Mouse (Mus musculus) forelimb bud, embryonic 11.5 days (tissue): ENCODE data around the gene Srms.
A peak's percentile ranks its signal among the peaks of the same experiment; 100 is the strongest.
"Not testable (repeated sequence)": the region's sequence is repeated elsewhere in the genome, so short reads cannot be mapped to it uniquely, and the experiment has no call there.

Source experiments
- DNase-seq: peaks from one replicate; pipeline ENCODE4 v3.0.0-alpha.2; 2012; ENCODE audit warnings: low read depth, low spot score

The Srms gene

DNA sequence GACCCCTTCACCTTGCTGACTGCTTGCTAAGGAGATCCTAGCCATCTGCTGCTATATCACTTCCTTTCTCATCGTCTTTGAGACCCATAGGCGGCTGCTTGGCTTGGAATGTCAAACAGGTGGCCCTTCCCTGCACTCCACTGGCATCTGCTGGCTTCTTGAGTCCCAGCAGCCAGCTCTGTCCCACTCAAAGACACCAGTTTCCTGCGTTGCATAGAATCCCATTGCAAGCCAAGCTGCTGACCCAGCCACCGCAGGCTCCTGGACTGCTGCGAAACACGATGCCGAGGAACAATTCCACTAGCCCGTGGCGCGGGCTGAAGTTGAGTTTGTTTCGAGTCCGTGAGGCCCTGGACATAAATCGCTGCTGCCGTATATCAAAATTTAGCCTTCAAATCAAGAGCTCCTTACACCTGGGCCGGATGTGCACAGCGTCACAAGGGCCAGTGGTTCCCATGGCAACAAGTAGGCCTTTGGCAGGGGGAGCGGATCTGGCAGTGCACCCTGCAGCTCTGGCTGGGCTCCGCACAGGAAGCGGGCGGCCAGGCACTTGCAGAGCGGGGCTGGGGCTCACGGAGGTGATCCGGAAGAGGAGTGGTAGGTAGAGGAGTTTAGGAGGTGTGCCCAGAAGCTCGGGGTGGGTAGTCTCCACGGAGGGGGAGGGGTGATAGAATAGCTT, 6.7 kb upstream of the Srms start, which contains the start of gene Fndc11:
Fndc11 (plus strand) TSS at position 476 of the 679 bp plus-strand sequence.
- DNase-seq: peak; percentile 90

DNA sequence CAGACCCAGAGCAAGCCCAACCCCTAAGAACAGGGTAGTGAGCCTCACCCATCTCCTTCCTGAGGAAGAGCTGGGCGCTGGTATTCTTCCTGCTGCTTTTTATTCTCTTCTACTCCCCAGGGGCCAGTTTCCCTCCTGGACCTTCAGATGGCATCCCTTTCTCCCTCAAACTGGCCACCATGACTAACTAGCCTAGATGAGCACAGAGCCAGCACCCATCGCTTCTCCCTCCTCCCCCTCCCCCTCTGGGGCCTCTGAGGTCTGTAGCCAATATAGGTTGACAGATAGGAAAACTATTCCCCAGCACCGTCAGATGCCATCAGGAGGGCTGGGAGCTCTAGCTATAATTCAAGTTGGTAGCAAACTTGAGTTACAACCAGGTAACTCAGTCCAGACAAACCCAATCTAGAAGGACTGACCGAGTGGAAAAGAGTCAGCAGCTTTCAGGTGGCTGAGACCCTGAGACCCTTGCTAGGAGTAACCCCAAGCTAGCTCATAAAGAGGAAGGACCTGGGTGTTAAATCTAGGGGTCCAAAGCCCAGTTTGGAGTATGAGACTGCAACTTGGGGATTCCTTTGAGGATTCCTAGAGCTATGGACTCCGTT, 6.0 kb upstream of the Srms start:
- DNase-seq: no peak

DNA sequence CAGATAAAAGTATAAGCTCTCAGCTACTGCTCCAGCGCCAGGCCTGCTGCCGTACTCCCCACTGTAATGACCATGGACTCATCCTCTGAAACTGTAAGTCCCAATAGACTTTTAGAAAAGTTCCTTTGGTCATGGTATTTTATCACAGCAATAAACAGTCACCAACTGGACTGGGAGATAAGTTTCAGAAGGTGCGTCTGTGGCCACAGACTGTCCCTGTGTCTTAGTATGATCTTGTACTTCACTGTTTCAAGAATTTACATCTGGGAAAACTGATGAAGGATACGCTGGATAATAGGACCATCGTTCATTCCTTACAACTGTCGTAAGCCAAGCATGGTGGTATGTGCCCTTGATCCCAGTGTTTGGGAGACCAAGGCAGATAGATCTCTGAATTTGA, 3.1 kb upstream of the Srms start:
- no peak for DNase-seq

DNA sequence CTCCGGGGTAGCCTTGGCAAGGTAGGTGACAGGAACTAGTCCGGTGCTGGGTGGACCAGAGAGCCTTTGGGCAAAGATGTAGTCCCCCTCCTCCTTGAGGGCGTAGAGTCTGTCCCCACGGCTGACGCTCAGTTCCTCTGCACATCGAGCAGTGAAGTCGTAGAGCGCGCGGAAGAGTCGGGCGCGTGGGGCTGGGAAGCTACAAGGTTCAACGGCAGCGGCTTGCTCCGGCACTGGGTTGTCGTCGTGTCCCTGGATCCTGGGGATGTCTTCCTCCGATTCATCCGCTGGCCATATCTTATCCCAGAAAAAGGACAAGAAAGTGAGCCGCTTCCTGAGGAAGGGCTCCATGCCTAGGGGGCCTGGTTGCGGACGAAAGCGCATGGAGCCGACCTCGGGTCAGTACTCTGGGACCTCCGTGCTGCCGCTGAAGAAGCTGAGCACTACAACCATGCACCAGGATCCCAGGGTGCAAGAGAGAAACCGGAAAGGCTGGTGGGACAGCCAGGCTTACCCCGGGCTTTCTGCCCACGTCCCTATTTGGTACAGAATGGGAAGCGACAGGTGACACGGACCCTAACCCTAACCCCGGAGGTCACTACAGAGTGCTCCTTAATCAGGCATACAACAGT, 480 bp downstream of the Srms start:
- DNase-seq: no peak

DNA sequence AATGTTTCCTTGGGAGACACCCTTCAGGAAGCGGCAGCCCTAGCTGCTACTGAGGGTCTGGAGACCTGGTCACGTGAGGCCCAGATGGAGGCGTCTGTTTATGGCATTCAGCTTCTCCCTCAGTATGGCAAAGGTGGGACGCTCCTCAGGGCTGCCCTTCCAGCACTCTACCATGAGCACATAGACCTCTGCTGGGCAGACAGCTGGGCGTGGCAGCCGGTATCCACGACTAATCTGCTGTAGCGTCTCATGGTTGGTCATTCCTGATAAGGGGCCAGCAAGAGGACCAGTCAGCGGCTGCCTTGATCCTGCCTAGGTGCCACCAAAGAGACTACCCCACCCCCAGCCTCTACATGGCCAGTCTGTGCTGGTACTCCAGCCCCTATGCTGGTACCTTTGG, 6.9 kb downstream of the Srms start:
- DNase-seq: no peak

DNA sequence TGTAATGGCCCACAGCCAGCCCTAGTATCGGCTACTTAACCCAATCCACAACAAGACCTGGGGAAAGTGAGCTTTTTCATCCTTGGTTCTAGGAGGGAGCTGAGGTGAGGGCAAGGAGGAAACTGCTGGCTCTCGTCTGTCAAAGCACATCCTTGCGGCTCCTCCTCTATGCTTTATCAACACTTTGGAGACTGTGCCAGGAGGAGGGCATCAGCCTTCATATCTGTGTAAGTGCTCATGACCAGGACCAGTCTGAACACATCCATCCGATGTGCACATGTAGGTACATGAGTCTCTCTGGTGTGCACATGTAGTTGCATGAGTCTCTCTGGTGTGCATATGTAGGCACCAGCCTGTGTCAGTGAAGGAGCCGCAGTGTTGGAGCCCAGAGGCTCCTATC, 7.3 kb downstream of the Srms start:
- no peak for DNase-seq

DNA sequence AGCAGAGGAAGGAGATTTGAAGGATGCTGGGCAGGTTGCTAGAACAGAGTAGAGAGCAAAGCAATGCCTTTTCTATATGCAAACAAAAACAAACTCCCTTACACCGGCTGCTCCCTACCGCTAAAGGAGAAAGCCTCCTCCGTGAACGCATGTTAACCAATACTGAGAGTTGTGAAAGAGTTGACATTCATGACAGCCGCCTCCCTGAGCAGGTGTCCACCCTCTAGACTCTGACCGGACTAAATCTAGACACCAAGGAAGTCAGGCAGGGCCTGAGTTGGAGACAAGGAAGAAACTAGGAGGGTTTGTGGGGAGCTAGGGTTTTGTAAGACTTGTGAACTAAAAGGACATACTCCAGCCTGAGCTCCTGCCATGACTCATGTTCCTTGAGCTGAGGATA, 10.1 kb downstream of the Srms start:
- DNase-seq: no peak

DNA sequence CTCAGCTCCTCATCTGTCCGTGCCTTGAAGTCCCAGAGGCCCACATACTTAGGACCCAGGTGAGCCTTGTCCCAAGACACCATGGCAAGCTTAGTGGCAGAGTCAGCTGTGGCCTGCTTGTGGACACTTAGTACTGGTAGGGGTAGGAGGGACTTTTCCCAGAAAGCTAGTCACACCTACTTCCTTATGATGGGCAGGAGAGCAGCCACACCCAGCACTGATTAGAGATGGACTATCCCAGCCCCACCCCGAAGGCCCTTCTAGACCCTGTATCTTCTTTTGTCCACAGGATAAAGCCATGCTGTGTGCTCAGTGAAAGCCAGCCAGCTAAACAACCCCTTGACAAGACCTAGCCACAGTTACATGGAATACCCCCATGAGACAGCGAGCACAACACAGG, 10.6 kb downstream of the Srms start, which contains the start of gene Ptk6:
Ptk6 (minus strand) TSS at position 368 of the 400 bp plus-strand sequence.
- no peak for DNase-seq

DNA sequence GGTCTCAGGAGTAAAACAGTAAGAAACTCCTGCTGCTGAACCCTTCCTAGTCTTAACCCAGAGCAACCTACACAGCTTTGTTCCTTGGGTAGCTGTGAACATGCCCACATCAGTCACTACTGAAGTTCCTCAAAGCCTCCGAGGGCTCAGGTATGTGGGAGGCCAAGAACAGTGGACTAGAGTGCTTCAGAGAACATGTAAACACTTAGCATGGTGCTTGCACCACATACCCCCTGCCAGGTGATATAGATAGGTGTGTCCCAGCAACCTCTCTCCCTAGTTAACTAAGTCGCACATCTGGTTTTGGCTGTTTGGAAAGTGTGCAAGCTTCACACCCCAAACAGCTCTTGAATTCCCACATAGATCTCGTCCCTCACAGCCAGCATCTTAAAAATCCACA, 11.4 kb downstream of the Srms start:
- DNase-seq: no peak

DNA sequence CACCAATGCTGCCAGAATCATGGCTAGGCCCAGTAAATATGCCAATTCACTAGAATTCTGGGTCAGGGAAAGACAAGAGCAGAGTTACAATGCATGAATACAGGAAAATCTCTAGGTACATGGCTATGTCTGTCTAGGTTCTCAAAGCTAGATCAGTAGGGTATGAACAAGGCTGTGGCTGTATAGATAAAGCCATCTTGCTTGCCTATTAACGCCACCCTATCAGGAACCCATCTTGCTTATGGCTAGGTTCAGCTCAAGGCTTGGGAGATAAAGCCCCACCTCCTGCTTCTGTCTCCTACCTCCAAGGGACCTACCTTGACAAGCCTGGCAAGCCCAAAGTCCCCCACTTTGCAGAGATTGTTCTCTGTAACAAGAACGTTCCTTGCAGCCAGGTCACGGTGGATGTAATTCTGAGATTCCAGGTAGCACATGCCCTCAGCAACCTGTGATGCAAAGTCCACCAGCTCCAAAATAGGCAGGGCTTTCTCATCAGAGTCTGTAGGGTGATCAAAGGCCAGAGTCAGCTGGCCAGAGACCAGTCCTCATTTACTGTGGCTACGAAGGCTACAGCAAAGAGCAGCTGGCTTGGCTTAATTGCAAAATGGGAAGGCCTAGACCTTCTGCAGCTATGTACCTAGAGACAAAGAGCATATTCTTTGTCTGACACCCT, 16.2 kb downstream of the Srms start:
- no peak for DNase-seq

DNA sequence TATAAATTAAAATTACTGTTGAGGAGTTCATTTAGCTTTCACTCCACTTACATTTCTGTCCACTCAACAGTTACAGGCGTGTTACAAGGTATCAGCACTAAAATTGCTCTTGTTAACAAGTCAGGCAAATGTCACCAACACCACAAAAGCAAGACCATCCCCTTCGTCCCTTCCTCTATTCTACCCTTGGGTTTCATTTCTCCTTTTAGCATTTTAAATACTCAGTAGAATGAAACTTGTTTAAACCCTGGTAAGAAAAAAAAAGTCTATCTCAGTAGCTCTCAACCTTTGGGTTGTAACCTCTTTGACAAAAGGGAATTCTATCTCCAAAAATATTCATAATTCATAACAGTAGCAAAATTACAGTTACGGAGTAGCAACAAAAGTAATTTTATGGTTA, 19.9 kb downstream of the Srms start:
- no peak for DNase-seq

DNA sequence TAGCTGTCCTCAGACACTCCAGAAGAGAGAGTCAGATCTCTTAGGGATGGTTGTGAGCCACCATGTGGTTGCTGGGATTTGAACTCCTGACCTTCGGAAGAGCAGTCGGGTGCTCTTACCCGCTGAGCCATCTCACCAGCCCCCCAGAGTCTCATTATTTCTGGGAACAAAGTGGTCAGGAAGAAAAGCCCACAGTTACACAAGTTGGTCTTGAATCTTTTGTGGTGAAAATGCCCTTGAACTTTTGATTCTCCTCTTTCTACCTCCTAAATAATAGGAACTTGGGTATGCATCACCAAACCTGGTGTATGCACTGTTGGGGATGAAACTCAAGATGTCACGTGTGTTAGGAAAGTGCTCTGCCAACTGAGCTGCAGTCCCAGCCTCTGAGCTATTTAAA, 21.0 kb downstream of the Srms start:
- no peak for DNase-seq

DNA sequence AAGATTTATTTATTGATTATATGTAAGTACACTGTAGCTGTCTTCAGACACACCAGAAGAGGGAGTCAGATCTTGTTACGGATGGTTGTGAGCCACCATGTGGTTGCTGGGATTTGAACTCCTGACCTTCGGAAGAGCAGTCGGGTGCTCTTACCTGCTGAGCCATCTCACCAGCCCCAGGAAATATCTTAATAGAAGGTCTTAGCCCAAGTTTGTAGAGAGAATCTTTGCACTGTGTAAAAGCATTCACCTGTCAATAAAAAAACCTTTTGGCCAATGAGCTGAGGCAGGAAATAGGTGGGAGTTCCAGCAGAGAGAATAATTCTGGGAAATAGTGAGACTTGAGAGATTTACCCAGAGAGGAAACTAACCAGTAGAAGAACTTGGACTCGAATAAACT, 21.6 kb downstream of the Srms start:
- DNase-seq: not testable (repeated sequence)

DNA sequence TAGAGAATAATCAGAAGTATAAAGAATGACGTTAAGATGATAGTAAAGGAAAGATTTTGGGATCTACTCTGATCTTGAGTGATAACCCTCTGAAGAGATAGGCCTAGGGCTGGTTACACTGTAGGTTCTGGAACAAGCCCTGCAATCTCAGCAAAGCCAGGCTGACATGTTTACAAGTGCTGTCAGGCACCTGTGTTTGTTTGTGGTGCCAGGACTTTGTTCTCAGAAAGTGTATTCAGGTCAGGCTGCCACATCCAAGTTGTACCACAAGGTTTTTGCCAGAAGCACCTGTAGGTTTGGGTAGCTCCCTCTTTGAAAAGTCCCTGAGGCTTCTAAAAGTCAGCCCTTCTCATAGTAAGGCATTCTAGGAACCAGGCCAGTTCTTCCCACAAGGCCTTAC, 23.7 kb downstream of the Srms start:
- DNase-seq: no peak

DNA sequence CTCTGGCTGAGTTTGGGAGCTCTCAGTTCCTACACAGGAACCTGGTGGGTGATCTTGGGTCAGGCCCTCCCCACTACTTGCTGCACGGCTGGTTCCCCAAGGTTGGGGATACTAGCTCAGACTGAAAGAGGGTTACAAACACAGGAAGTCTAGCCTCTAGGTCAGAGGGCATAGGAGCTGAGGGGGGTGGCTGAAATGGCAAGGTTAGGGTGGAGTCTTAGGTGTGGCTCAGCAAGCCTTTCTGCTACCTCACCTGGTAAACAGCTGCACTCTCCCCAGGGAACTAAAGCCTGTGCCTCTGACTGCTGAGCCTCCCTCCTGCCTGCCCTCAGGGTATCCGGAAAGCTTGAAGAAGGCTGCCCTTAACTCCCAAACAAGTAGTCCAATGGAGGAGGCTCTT, 24.3 kb downstream of the Srms start:
- no peak for DNase-seq

DNA sequence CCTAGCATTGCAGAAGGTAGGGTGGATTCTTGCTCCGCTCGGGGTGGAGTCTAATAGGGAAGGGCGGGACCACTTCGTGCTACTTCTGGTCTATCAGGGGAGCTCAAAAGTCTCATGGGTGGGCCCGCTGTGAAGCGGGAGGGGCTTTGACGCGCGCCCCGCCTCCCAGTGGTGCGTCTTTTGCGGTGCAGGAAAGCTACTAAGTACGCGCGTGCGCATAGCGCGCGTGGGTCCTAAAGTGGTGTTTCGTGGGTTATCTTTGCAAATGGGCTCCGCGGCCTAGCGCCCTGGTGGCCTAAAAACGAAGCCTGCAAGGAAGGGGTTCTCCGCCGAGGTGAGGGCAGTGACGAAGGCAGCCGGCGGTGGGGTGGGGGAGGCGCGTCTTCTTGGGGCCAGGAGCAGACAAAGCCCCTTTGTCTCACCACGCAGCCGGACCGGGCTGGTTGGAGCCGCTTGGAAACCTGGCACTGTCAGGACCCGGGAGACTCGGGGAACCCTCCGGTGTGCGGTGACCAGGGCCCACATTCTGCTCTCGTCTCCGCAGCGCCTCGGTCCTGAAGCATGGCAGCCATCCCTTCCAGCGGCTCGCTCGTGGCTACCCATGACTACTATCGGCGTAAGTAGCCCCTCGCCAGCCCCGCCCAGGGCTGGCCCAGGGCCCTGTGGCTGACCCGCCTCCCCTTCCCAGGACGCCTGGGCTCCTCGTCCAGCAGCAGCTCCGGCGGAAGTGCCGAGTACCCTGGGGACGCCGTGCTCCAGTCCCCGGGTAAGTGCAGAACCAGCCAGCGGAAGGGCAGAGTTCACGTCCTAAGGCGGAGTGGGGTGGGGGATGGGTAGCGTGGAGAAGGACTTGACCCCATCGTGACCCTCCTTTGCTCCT, 25.6 kb downstream of the Srms start, which contains the start of gene Ppdpf:
Ppdpf (plus strand) TSS at position 127 of the 880 bp plus-strand sequence.
- DNase-seq: peak; percentile 92

DNA sequence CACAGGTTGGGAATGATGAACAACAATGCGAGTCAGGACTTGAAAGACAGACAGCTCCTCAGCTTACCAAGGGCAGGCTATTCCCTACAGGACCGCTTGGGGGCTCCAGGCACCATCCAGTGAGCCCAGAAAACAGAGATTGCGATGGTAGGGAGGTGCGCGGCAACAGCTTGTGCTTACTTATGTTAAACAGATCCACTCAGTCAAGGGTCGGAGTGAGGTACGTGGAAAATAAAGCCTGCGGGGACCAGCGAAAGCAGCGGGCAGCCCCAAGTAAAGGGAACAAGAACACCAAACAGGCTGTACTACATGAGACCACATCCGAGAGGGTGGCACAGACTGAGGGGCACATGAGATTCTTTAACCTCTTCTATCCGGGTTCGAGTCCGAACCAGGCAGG, 26.4 kb downstream of the Srms start:
- peak; percentile 88 for DNase-seq

DNA sequence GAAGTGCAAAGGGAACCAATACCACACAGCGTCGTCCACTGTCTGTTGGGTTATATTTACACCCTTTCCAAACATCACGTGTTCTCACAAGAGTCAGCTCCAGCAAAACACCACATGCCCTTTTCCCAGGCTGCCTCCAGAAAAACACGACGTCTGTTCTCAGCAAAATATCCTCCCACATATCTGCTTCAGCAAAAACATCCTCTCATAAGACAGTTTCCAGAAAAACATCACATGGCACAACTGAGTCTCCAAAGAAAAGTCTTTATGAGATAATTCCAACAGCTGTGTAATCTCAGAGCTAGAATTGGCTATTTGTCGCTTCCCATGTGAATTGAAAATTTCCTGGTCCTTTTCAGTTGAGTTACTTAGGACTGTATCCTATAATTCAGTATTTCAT, 32.1 kb downstream of the Srms start:
- DNase-seq: no peak

DNA sequence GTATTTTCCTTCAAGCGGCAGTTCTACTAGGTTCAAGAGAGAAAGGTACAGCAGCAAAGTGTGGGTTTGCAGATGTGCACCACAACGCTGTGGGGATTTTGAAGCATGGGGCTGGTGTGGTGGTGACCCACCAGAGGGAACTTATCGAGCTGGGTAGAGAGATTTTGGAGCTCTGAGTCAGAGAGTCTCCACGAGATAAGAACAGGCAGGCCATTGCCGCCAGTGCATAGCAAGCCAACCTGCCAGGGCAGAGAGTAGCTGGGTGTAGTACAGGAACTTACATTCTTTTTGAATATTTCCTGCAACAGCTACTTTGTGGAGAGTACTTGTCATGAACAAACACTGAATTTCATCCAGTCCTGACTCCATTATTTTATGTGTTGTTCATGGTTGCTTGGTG, 34.5 kb downstream of the Srms start:
- no peak for DNase-seq

DNA sequence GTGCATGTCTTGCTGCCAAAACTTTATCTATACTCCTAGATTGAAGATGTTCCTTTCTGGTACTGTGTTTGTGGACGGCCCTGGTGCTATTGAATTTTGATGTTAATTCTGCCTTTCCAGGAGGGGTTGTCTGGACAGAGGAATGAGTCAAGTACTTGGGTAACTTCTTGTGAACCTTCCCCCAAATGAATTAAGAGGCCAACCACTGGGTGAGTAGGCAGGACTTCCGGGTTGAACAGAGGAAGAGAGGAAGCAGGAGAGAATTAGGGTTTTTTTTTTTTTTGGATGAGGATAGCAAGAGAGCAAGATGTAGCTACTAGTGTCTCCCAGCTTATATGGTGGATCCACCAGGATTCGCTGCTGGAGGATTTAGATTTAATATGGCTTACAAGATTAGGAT, 35.0 kb downstream of the Srms start:
- no peak for DNase-seq

DNA sequence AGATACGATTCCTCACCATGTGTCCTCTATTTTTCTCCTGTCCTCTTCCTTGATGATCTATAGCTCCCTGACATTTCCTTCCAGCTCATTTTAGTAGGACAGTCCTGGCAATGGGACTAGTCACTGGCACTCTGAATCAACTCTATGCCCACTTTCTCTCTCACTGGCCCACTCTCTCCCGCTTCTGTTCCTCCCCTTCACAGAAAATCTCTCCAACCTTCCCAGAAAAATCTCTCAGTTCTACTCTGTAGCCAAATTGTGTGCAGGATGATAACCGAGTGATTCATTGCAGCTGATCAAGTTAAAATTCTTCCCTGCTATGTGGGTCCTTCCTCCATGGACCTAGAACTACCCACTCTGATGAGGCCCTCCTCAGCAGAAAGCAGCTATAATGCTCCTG, 38.3 kb downstream of the Srms start:
- no peak for DNase-seq

DNA sequence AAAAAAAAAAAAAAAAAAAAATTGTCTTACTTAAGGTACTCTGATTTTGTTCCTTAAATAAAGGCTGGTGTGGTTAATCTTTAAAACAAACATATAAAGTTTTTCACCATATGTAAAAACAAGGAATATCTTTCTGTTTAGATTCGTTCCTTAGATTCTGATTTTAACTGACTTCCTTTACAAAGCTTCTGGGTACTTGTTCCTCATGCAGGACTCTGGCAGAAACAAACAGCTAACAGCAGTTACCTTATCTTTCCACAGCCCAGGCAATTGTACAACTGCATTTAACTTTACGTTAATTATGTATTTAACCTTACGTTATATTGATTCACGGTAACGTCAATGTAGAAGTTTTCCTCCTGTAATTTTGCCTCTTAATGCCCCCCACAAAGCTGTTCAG, 46.5 kb downstream of the Srms start:
- DNase-seq: no peak
